Mouse (Mus musculus) CH12.LX (cell line): ENCODE results near the gene Cox8a. TPM values are rescaled to one million over a fixed set of nuclear protein-coding genes. Genes with fewer than 3 reads are reported as not detected.

Source experiments
- DNase-seq: peaks from one replicate; pipeline ENCODE4 v3.0.0-alpha.2; 2013; ENCODE audit errors: extremely low read depth
- H3K27ac ChIP-seq: 2 replicates; pipeline ENCODE4 v1.5.1; 2012; ENCODE audit warnings: low read depth, mild to moderate bottlenecking, control low read depth, moderate library complexity; ENCODE audit not compliant: insufficient read depth
- H3K27me3 ChIP-seq: replicated peaks from 2 replicates; pipeline ENCODE3; 2012; ENCODE audit warnings: inconsistent platforms
- H3K36me3 ChIP-seq, 2 experiments: replicated peaks in 1 of 2; 2 replicates each; pipeline versions ENCODE3 to v1.6.1; 2012; ENCODE audit warnings: inconsistent platforms in 1 of 2, low read length in 1 of 2, mild to moderate bottlenecking in 1 of 2, mixed read lengths in 1 of 2, moderate library complexity in 1 of 2; ENCODE audit not compliant: control insufficient read depth in 1 of 2, insufficient read depth in 1 of 2
- H3K4me1 ChIP-seq, 2 experiments: 2 replicates each; pipeline ENCODE4 v1.6.1; 2012; ENCODE audit warnings: inconsistent platforms in 1 of 2, moderate library complexity in 1 of 2; ENCODE audit not compliant: insufficient read depth in 2 of 2, control insufficient read depth in 1 of 2
- H3K4me2 ChIP-seq: 2 replicates; pipeline ENCODE4 v1.6.1; 2012; ENCODE audit warnings: low read depth, mild to moderate bottlenecking, control low read depth; ENCODE audit not compliant: poor library complexity, insufficient read depth, severe bottlenecking
- H3K4me3 ChIP-seq, 3 experiments: fragments of 150-350 bp in 1 of 3; sonication (generic) in 1 of 3; replicated peaks in 1 of 3; 2 replicates each; pipeline versions ENCODE3 to v1.5.1; 2011 to 2012; ENCODE audit warnings: low read depth in 2 of 3, low read length in 2 of 3, mild to moderate bottlenecking in 2 of 3, moderate library complexity in 2 of 3, control low read depth in 1 of 3, improper control_type of control experiment in 1 of 3, inconsistent platforms in 1 of 3, mixed read lengths in 1 of 3; ENCODE audit not compliant: poor library complexity in 1 of 3
- H3K79me2 ChIP-seq: replicated peaks from 2 replicates; pipeline ENCODE4 v1.6.1; 2012; ENCODE audit warnings: mild to moderate bottlenecking, moderate library complexity; ENCODE audit not compliant: control insufficient read depth, poor library complexity, insufficient read depth, severe bottlenecking; ENCODE audit errors: extremely low read depth
- H3K9ac ChIP-seq: 2 replicates; pipeline ENCODE4 v1.6.1; 2012; ENCODE audit warnings: low read depth, mild to moderate bottlenecking, control low read depth, moderate library complexity; ENCODE audit not compliant: insufficient read depth
- H3K9me3 ChIP-seq: replicated peaks from 2 replicates; pipeline ENCODE3; 2012; ENCODE audit warnings: low read length, inconsistent platforms, mixed read lengths
- BHLHE40 ChIP-seq: IDR thresholded peaks from 2 replicates; pipeline ENCODE4 v1.6.1; 2011; ENCODE audit warnings: mild to moderate bottlenecking, low read depth, low read length, improper control_type of control experiment
- CHD1 ChIP-seq: IDR thresholded peaks from 2 replicates; pipeline ENCODE4 v1.6.1; 2012; ENCODE audit warnings: low read depth, low read length, improper control_type of control experiment, inconsistent platforms
- CHD2 ChIP-seq: IDR thresholded peaks from 2 replicates; pipeline ENCODE4 v1.6.1; 2011; ENCODE audit warnings: low read length, improper control_type of control experiment
- CTCF ChIP-seq, 2 experiments: IDR thresholded peaks in 1 of 2; conservative IDR thresholded peaks in 1 of 2; 2 replicates each; pipeline ENCODE4 v1.5.1; 2011 to 2012; ENCODE audit warnings: low read depth in 2 of 2, low read length in 2 of 2, improper control_type of control experiment in 1 of 2, inconsistent platforms in 1 of 2, mild to moderate bottlenecking in 1 of 2, moderate library complexity in 1 of 2
- E2F4 ChIP-seq: IDR thresholded peaks from 2 replicates; pipeline ENCODE4 v1.6.1; 2011; ENCODE audit warnings: low read depth, low read length, improper control_type of control experiment; ENCODE audit not compliant: insufficient replicate concordance
- ELF1 ChIP-seq: IDR thresholded peaks from 2 replicates; pipeline ENCODE4 v1.6.1; 2014; ENCODE audit warnings: low read depth, mild to moderate bottlenecking, inconsistent platforms, low read length, improper control_type of control experiment
- EP300 ChIP-seq: IDR thresholded peaks from 2 replicates; pipeline ENCODE4 v1.6.1; 2011; ENCODE audit warnings: low read length, improper control_type of control experiment
- ETS1 ChIP-seq: conservative IDR thresholded peaks from 2 replicates; pipeline ENCODE4 v1.6.1; 2012; ENCODE audit warnings: low read depth, mild to moderate bottlenecking, inconsistent platforms, low read length, improper control_type of control experiment, moderate library complexity
- GABPA ChIP-seq: IDR thresholded peaks from 2 replicates; pipeline ENCODE4 v1.6.1; 2012; ENCODE audit warnings: low read depth, low read length, improper control_type of control experiment, inconsistent platforms; ENCODE audit not compliant: insufficient replicate concordance
- HCFC1 ChIP-seq: IDR thresholded peaks from 2 replicates; pipeline ENCODE4 v1.6.1; 2012; ENCODE audit warnings: low read depth, mild to moderate bottlenecking, inconsistent platforms, low read length, improper control_type of control experiment
- IRF4 ChIP-seq: IDR thresholded peaks from 2 replicates; pipeline ENCODE4 v1.6.1; 2014; ENCODE audit warnings: low read depth, mild to moderate bottlenecking, inconsistent platforms, low read length, improper control_type of control experiment
- JUN ChIP-seq: IDR thresholded peaks from 2 replicates; pipeline ENCODE4 v1.6.1; 2011; ENCODE audit warnings: low read depth, mild to moderate bottlenecking, low read length, improper control_type of control experiment, moderate library complexity; ENCODE audit not compliant: insufficient read depth
- JUND ChIP-seq: conservative IDR thresholded peaks from 2 replicates; pipeline ENCODE4 v1.6.1; 2011; ENCODE audit warnings: low read depth, low read length, improper control_type of control experiment
- KAT2A ChIP-seq: IDR thresholded peaks from 2 replicates; pipeline ENCODE4 v1.6.1; 2012; ENCODE audit warnings: low read length, improper control_type of control experiment, inconsistent platforms; ENCODE audit not compliant: insufficient replicate concordance
- MAFK ChIP-seq: IDR thresholded peaks from 2 replicates; pipeline ENCODE4 v1.6.1; 2011; ENCODE audit warnings: low read length, improper control_type of control experiment; ENCODE audit not compliant: insufficient replicate concordance
- MAX ChIP-seq: IDR thresholded peaks from 2 replicates; pipeline ENCODE4 v1.6.1; 2011; ENCODE audit warnings: low read length, improper control_type of control experiment
- MAZ ChIP-seq: IDR thresholded peaks from 2 replicates; pipeline ENCODE4 v1.6.1; 2012; ENCODE audit warnings: low read depth, mild to moderate bottlenecking, inconsistent platforms, low read length, improper control_type of control experiment, moderate library complexity
- MEF2A ChIP-seq: IDR thresholded peaks from 2 replicates; pipeline ENCODE4 v1.6.1; 2014; ENCODE audit warnings: low read depth, mild to moderate bottlenecking, inconsistent platforms, low read length, improper control_type of control experiment, borderline replicate concordance
- MXI1 ChIP-seq: IDR thresholded peaks from 2 replicates; pipeline ENCODE4 v1.6.1; 2011; ENCODE audit warnings: mild to moderate bottlenecking, low read depth, low read length, improper control_type of control experiment
- MYC ChIP-seq: IDR thresholded peaks from 2 replicates; pipeline ENCODE4 v1.6.1; 2011; ENCODE audit warnings: low read depth, mild to moderate bottlenecking, improper control_type of control experiment, low read length
- NELFE ChIP-seq: IDR thresholded peaks from 2 replicates; pipeline ENCODE4 v1.6.1; 2011; ENCODE audit warnings: low read depth, low read length, improper control_type of control experiment
- NRF1 ChIP-seq: IDR thresholded peaks from 2 replicates; pipeline ENCODE4 v1.6.1; 2014; ENCODE audit warnings: low read depth, mild to moderate bottlenecking, inconsistent platforms, low read length, improper control_type of control experiment, moderate library complexity
- PAX5 ChIP-seq: IDR thresholded peaks from 2 replicates; pipeline ENCODE4 v1.6.1; 2012; ENCODE audit warnings: low read length, inconsistent platforms, mixed read lengths
- POLR2A ChIP-seq: IDR thresholded peaks from 2 replicates; pipeline ENCODE4 v1.6.1; 2011; ENCODE audit warnings: low read depth, mild to moderate bottlenecking, improper control_type of control experiment, low read length
- POLR2AphosphoS2 ChIP-seq: IDR thresholded peaks from 2 replicates; pipeline ENCODE4 v1.6.1; 2011; ENCODE audit warnings: low read depth, low read length, improper control_type of control experiment
- RAD21 ChIP-seq: IDR thresholded peaks from 2 replicates; pipeline ENCODE4 v1.6.1; 2011; ENCODE audit warnings: low read depth, mild to moderate bottlenecking, low read length, improper control_type of control experiment, moderate library complexity
- RCOR1 ChIP-seq: conservative IDR thresholded peaks from 2 replicates; pipeline ENCODE4 v1.6.1; 2012; ENCODE audit warnings: low read depth, mild to moderate bottlenecking, inconsistent platforms, low read length, improper control_type of control experiment
- SIN3A ChIP-seq: IDR thresholded peaks from 2 replicates; pipeline ENCODE4 v1.6.1; 2012; ENCODE audit warnings: low read length, improper control_type of control experiment, inconsistent platforms
- SMC3 ChIP-seq: IDR thresholded peaks from 2 replicates; pipeline ENCODE4 v1.6.1; 2011; ENCODE audit warnings: low read depth, low read length, improper control_type of control experiment
- TBP ChIP-seq: conservative IDR thresholded peaks from 2 replicates; pipeline ENCODE4 v1.6.1; 2011; ENCODE audit warnings: low read depth, low read length, improper control_type of control experiment
- TCF12 ChIP-seq: IDR thresholded peaks from 2 replicates; pipeline ENCODE4 v1.6.1; 2014; ENCODE audit warnings: low read depth, mild to moderate bottlenecking, inconsistent platforms, low read length, improper control_type of control experiment
- UBTF ChIP-seq: IDR thresholded peaks from 2 replicates; pipeline ENCODE4 v1.6.1; 2012; ENCODE audit warnings: low read depth, mild to moderate bottlenecking, inconsistent platforms, low read length, improper control_type of control experiment, moderate library complexity
- USF1 ChIP-seq: IDR thresholded peaks from 2 replicates; pipeline ENCODE4 v1.6.1; 2014; ENCODE audit warnings: low read depth, mild to moderate bottlenecking, inconsistent platforms, low read length, improper control_type of control experiment
- USF2 ChIP-seq: conservative IDR thresholded peaks from 2 replicates; pipeline ENCODE4 v1.6.1; 2011; ENCODE audit warnings: low read depth, low read length, improper control_type of control experiment
- ZC3H11A ChIP-seq: IDR thresholded peaks from 2 replicates; pipeline ENCODE4 v1.6.1; 2012; ENCODE audit warnings: low read depth, mild to moderate bottlenecking, inconsistent platforms, low read length, improper control_type of control experiment
- ZKSCAN1 ChIP-seq: IDR thresholded peaks from 2 replicates; pipeline ENCODE4 v1.6.1; 2012; ENCODE audit warnings: low read depth, inconsistent platforms, low read length, improper control_type of control experiment, borderline replicate concordance
- ZMIZ1 ChIP-seq: IDR thresholded peaks from 2 replicates; pipeline ENCODE4 v1.6.1; 2012; ENCODE audit warnings: low read depth, mild to moderate bottlenecking, inconsistent platforms, low read length, improper control_type of control experiment
- ZNF384 ChIP-seq: IDR thresholded peaks from 2 replicates; pipeline ENCODE4 v1.6.1; 2012; ENCODE audit warnings: low read depth, low read length, improper control_type of control experiment, inconsistent platforms
- dilution Hi-C: fragments of 300-500 bp; cut with MboI; formaldehyde crosslinking; loops from 2 replicates; pipeline ENCODE4 v1.14.3; 2020; ENCODE audit warnings: low sequenced_read_pairs; ENCODE audit not compliant: extremely low pct_unique_long_range_greater_than_20kb, extremely low pct_ligation_motif_present
- in situ Hi-C: fragments of 300-500 bp; cut with MboI; formaldehyde crosslinking; loops from 3 replicates; pipeline ENCODE4 v1.14.3; 2019; ENCODE audit warnings: low sequenced_read_pairs, low pct_ligation_motif_present, low pct_unique_long_range_greater_than_20kb, mixed read lengths
- polyA plus RNA-seq: library from polyadenylated mRNA; unstranded; fragments of >175 nt; gene quantifications from 2 replicates; pipeline ENCODE4 v1.2.1, GENCODE M21; 2012; ENCODE audit warnings: low read depth; ENCODE audit not compliant: insufficient read length
- total RNA-seq, 2 experiments: library from RNA; depleted of rRNA; stranded (reverse); fragments of 300-350 nt in 1 of 2; fragments of >200 nt in 1 of 2; gene quantifications; 2 replicates each; pipeline ENCODE4 v1.2.3; 2012 to 2014

Gene Cox8a
- total and polyA plus RNA-seq, 3 experiments, result 326 to 896 (median 822) TPM

DNA sequence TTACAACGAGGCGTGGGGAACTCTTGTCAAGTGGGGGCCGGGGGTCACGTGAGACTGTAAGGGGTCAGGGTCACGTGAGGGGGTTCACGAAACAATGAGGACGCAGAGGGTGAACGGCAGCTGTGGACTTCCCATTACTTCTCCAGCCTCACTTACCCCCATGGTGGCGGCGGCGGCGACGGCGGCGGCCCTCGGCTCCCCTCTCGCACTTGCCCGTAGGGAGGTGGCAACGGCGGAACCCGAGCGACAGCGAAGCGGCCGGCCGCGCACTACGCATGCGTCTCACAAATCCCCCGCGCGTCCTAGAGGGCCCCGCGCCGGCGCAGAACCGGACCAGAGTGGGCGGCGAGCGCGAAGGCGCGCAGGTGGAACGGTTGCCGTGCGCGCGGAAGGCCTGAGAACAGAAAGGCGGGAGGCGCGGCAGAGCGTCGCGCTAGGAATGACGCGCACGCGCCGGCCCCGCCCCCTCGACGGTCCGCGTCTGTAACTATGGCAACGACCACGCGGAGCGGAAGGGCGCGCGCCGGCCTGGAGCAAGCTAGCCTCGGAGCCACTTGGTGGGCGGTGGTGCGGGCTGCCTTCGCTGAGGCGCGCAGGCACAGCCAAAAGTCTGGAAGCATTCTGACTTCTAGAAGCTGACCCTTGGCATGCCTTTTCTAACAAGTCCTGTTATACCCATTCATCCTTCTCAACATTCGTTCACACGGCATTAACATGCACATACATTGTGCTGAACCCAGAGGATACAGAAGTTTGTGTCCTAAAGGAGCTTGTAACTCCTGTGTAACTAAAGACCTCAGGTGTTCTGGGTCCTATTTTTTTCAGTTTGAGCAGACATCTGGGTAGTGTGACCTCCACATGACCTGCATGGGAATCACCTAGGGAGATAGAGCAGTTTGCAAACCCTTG lies 23.6 kb upstream of the Cox8a start, which contains the start of gene Naa40:
Gene Naa40 (minus strand): TSS at position 402 of the 909 bp plus-strand sequence.
- Histone ChIP-seq H3K9ac (peak within 1 kb of the TSS; percentile 76), H3K4me3 (peak within 1 kb of the TSS; percentile 85 to 91 (median 87)), H3K79me2 (peaks cover 33% of the 10 kb centered on the region), H3K27me3 (peaks cover 4% of the 10 kb centered on the region), H3K27ac (peak within 1 kb of the TSS; percentile 47), H3K4me2 (peak within 1 kb of the TSS; percentile 64), H3K4me1 (peaks cover 22 to 49% of the 10 kb centered on the region in 2 experiments), H3K36me3 (peaks cover 3 to 26% of the 10 kb centered on the region in 2 experiments), H3K9me3 (no peaks in the 10 kb centered on the region)
- DNase-seq, result peak; percentile 94
- in situ Hi-C loops (loop anchor here (10.0 kb wide), 1 partner anchor 174 kb away; the partner anchor contains the start of gene 2700081O15Rik), dilution Hi-C loops (no loop called here)
- TF ChIP-seq EP300 (no peak), JUND (no peak), ZMIZ1 (0 out of 2 replicates have a peak, but pooled peaks have one; percentile 56), CTCF (conservative IDR thresholded peaks at IDR 0.05 in 1 of 2, IDR thresholded peaks at IDR 0.05 in 1 of 2; ENCODE audit: low read depth in 2 of 2, low read length in 2 of 2) (no peak), ELF1 (peak; percentile 88), TCF12 (0 out of 2 replicates have a peak, but pooled peaks have one; percentile 43), POLR2AphosphoS2 (no peak), MYC (no peak), RCOR1 (no peak), BHLHE40 (peak; percentile 95), CHD1 (no peak), JUN (no peak), NRF1 (peak; percentile 97), ETS1 (no peak), MXI1 (peak; percentile 99), TBP (no peak), USF1 (peak; percentile 87), IRF4 (peak; percentile 32; the same call in 1 of the 2 replicates), MAX (peak; percentile 55; the same call in 1 of the 2 replicates), MEF2A (peak; percentile 58; the same call in 1 of the 2 replicates), NELFE (peak; percentile 59), POLR2A (peak; percentile 79), MAZ (peak; percentile 61), KAT2A (0 out of 2 replicates have a peak, but pooled peaks have one; percentile 79), CHD2 (no peak), SMC3 (no peak), E2F4 (peak; percentile 76; the same call in 1 of the 2 replicates), GABPA (no peak), ZNF384 (no peak), USF2 (peak; percentile 80), PAX5 (no peak), RAD21 (no peak), MAFK (no peak), ZKSCAN1 (no peak), ZC3H11A (no peak), SIN3A (peak; percentile 99), UBTF (no peak), HCFC1 (peak; percentile 82)
